Mouse (Mus musculus) liver, embryonic 14.5 days (tissue): ENCODE results near the gene Tom1l2. TPM values are rescaled to one million over a fixed set of nuclear protein-coding genes. Genes with fewer than 3 reads are reported as not detected.
A peak's percentile ranks its signal among the peaks of the same experiment; 100 is the strongest.

Source experiments
- ATAC-seq: fragments of 200-750 bp; cut with Nextera tagmentation; 2 replicates; pipeline ENCODE4 v1.8.0; 2017; ENCODE audit warnings: moderate number of reproducible peaks, mild to moderate bottlenecking, moderate library complexity; ENCODE audit not compliant: insufficient read depth
- DNase-seq, 3 experiments: peaks; one replicate each; pipeline ENCODE4 v3.0.0-alpha.2; 2012 to 2013; ENCODE audit warnings: low read depth in 3 of 3, low spot score in 3 of 3
- H3K27ac ChIP-seq: fragments of 300-500 bp; sonication (generic); 2 replicates; pipeline ENCODE4 v1.5.1; 2014; ENCODE audit warnings: moderate library complexity, mild to moderate bottlenecking, control low read depth, inconsistent platforms
- H3K27me3 ChIP-seq: fragments of 300-500 bp; sonication (generic); 2 replicates; pipeline ENCODE4 v1.6.1; 2014; ENCODE audit warnings: mild to moderate bottlenecking, low read length, moderate library complexity; ENCODE audit not compliant: control insufficient read depth, insufficient read depth
- H3K36me3 ChIP-seq: fragments of 300-500 bp; sonication (generic); replicated peaks from 2 replicates; pipeline ENCODE4 v1.6.1; 2014; ENCODE audit warnings: low read depth; ENCODE audit not compliant: control insufficient read depth, insufficient read depth
- H3K4me1 ChIP-seq, 2 experiments: fragments of 200-500 bp in 1 of 2; fragments of 300-500 bp in 1 of 2; sonication (generic) in 1 of 2; replicated peaks; 2 replicates each; pipeline ENCODE4 v1.6.1; 2012 to 2014; ENCODE audit warnings: antibody characterized with exemption in 1 of 2, inconsistent platforms in 1 of 2, low read length in 1 of 2; ENCODE audit not compliant: control insufficient read depth in 2 of 2, insufficient read depth in 2 of 2
- H3K4me2 ChIP-seq: fragments of 300-500 bp; sonication (generic); 2 replicates; pipeline ENCODE4 v1.6.1; 2014; ENCODE audit warnings: low read depth, mild to moderate bottlenecking, control low read depth, moderate library complexity
- H3K4me3 ChIP-seq, 2 experiments: fragments of 200-500 bp in 1 of 2; fragments of 300-500 bp in 1 of 2; sonication (generic) in 1 of 2; 2 replicates each; pipeline ENCODE4 v1.5.1; 2012 to 2014; ENCODE audit warnings: low read depth in 2 of 2, low read length in 2 of 2, mild to moderate bottlenecking in 2 of 2, control low read depth in 1 of 2, inconsistent platforms in 1 of 2, moderate library complexity in 1 of 2; ENCODE audit not compliant: insufficient read depth in 1 of 2
- H3K9ac ChIP-seq: fragments of 300-500 bp; sonication (generic); replicated peaks from 2 replicates; pipeline ENCODE4 v1.6.1; 2014; ENCODE audit warnings: mild to moderate bottlenecking, control low read depth, moderate library complexity
- H3K9me3 ChIP-seq: fragments of 300-500 bp; sonication (generic); 2 replicates; pipeline ENCODE4 v1.6.1; 2016; ENCODE audit warnings: low read length, mixed read lengths; ENCODE audit not compliant: control insufficient read depth
- CTCF ChIP-seq: IDR thresholded peaks from 2 replicates; pipeline ENCODE4 v1.5.1; 2016; ENCODE audit warnings: antibody characterized with exemption, low read depth, control low read depth
- EP300 ChIP-seq: IDR thresholded peaks from 2 replicates; pipeline ENCODE4 v1.6.1; 2016; ENCODE audit warnings: antibody characterized with exemption, low read depth
- WGBS: fragments of 180-500 bp; shearing (Covaris S2); extraction: QIAGEN DNeasy Blood & Tissue Kit; methylation state at CpG from one replicate; pipeline ENCODE4 v1.1.7; 2014; ENCODE audit not compliant: insufficient replicate concordance; 5-methylcytosine and 5-hydroxymethylcytosine counted together
- polyA plus RNA-seq, 2 experiments: library from polyadenylated mRNA; depleted of rRNA in 1 of 2; stranded (reverse) in 1 of 2; unstranded in 1 of 2; fragments of >200 nt; fragmentation: Nextera tagmentation in 1 of 2; extraction: Ambion mirVana in 1 of 2; gene quantifications; 2 replicates each; pipeline versions ENCODE4 v1.2.1 to v1.2.3; 2012 to 2014

The Tom1l2 gene
- polyA plus RNA-seq, 2 experiments = 2.4 to 4.9 TPM

GRCm38 (mm10) chr11:60206207-60206606, 146.5 kb downstream of the Tom1l2 start:
- Histone ChIP-seq H3K4me2 (no peak overlapping the region), H3K27me3 (no peaks in the 10 kb centered on the region), H3K4me3 (no peak overlapping the region), H3K9ac (no peak overlapping the region), H3K4me1 (peaks cover 18 to 26% of the 10 kb centered on the region in 2 experiments), H3K9me3 (no peaks in the 10 kb centered on the region), H3K36me3 (peaks cover 50% of the 10 kb centered on the region), H3K27ac (no peak overlapping the region)
- no peak for DNase-seq
- no peak for ATAC-seq
- TF ChIP-seq CTCF (no peak), EP300 (no peak)
- WGBS = 73% methylated on average over 5 of the region's 5 CpGs

DNA sequence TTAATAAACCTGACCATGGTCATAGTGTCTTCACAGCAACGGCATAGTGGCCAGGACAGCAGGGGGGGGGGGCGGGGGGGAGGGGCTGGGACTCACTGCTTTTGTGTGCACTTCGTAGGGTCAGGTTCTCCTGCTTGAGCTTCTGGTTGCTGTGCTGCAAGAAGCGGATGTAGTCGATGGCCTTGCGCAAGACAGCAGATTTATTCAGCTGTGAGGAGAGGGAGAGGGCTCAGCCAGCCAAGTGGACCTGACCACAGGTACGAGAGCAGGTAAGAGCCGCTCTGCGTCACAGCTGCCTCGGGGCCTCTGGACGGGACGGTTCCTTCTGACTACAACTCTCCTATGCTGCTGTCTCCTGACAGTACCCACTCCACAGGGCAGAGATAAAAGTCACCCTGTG, 147.7 kb downstream of the Tom1l2 start:
- H3K27ac ChIP-seq = no peak overlapping the region
- WGBS = 78% methylated on average over 11 of the region's 12 CpGs
- ATAC-seq = no peak

DNA sequence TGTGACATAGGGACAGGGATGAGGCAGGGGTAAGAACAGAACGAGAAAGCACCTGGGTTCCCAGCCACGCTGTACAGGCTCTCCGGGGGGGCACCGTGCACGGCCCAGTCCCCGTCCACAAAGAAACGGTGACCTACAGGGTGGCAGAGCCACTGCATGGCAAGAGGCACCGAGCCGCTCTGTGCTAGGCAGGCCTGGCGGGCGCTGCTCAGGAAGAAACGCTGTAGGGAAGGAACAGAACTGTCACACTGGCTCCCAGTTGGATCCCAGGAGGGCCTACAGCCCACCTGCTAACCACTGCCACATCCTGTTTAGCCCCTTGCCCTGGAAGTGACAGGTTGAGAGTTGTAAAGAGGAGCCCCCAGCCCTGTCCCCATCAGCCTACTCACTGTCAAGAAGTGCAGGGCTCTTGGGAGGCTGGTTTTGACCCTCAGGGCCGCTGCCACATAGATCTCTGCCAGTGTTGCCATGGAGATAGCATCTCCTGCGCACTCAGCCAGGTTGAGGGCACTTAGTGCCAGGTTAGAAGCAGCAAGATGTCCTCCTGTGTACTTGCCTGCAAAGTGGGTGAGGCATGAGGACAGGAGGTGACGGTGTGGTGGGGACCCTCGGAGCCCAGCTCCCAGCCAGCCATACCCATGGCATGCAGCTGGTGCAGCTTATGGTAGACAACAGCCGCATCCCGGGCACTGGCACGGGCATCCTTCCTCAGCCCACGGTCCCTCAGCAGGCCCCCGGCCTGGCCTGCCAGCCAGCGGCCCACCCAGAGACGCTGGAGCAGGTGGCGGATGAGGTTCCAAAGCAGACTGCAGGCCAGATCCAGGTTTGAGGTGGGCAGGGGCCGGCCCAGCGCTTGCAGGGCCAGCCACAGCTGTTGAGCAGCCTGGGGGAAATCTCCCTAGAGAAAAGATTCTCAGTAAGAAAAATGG, 149.7 kb downstream of the Tom1l2 start:
- H3K4me1 ChIP-seq = no peaks in the 10 kb centered on the region; a peak in 2 of 4 replicates

More for the DNA sequence above, 147.7 kb downstream of the Tom1l2 start:
- H3K4me2 ChIP-seq = no peak overlapping the region
- DNase-seq = no peak
- peaks cover 11 to 19% of the 10 kb centered on the region in 2 experiments; a peak in 3 of 4 replicates for H3K4me1 ChIP-seq
- H3K27me3 ChIP-seq = no peaks in the 10 kb centered on the region
- no peaks in the 10 kb centered on the region for H3K9me3 ChIP-seq
- H3K4me3 ChIP-seq = no peak overlapping the region
- no peak for TF ChIP-seq EP300
- no peak for TF ChIP-seq CTCF
- H3K36me3 ChIP-seq = peaks cover 59% of the 10 kb centered on the region
- H3K9ac ChIP-seq = no peak overlapping the region

DNA sequence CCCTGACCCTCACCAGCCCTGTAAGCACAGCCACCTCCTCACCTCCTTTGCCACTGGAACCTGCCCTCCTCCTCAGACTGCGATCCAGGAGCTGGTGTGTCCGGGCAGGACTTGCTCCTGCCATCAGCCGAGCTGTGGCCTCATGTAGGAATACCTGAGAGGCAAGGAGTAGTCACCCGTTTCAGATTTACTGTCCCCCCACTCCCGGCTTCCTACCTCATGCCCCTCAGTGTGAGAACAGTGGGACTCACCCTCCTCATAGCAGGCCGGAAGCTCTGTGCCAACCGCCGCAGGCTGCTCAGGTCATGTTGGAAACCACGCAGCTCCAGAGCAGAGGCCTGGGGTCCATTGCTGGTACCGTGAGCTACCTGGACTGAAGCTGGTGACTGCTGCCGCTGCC, 152.3 kb downstream of the Tom1l2 start:
- Histone ChIP-seq H3K9me3 (no peaks in the 10 kb centered on the region), H3K4me3 (no peak overlapping the region), H3K36me3 (peaks cover 53% of the 10 kb centered on the region), H3K27me3 (no peaks in the 10 kb centered on the region), H3K9ac (no peak overlapping the region), H3K4me2 (no peak overlapping the region), H3K4me1 (no peaks in the 10 kb centered on the region), H3K27ac (no peak overlapping the region)
- 78% methylated on average over 11 of the region's 11 CpGs for WGBS
- no peak for ATAC-seq
- DNase-seq = no peak
- no peak for TF ChIP-seq EP300
- TF ChIP-seq CTCF = no peak

More for the DNA sequence above, 149.7 kb downstream of the Tom1l2 start:
- Histone ChIP-seq H3K9me3 (no peaks in the 10 kb centered on the region), H3K36me3 (peaks cover 71% of the 10 kb centered on the region), H3K27me3 (no peaks in the 10 kb centered on the region), H3K27ac (no peak overlapping the region), H3K4me3 (no peak overlapping the region), H3K9ac (no peak overlapping the region), H3K4me2 (no peak overlapping the region)
- no peak for TF ChIP-seq EP300
- TF ChIP-seq CTCF = no peak
- no peak for ATAC-seq
- WGBS = 86% methylated on average over 26 of the region's 26 CpGs
- DNase-seq = no peak

DNA sequence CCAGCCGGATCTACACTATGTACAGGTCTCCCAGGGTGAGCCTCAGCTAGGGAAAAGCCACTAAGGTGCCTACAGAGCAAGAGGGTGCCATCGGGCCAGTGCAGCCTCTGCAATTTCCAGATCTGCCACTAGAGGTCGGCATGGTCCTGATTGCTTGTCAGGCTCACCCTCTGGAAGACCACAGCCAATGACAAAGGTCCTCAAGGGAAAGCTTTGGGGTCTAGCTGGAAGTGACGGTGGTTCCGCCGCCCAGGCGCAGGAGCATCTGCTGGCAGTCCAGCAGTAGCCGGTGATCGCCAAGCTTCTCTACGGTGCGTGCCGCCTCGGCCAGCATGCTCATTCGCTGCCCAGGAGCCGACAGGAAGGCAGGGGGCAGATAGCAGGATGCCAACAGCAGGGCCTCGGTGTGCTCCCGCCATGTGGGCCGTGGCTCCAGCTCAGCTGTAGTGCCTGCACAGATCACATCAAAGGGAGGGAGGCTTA, 153.0 kb downstream of the Tom1l2 start:
- 25% methylated on average over 18 of the region's 18 CpGs for WGBS
- Histone ChIP-seq H3K4me2 (no peak overlapping the region), H3K9me3 (no peaks in the 10 kb centered on the region), H3K36me3 (peaks cover 49% of the 10 kb centered on the region), H3K4me3 (no peak overlapping the region), H3K4me1 (no peaks in the 10 kb centered on the region), H3K27ac (no peak overlapping the region), H3K27me3 (no peaks in the 10 kb centered on the region), H3K9ac (no peak overlapping the region)
- DNase-seq (peak; percentile 67 to 73 (median 70)), ATAC-seq (peak; percentile 72)
- TF ChIP-seq CTCF (peak; percentile 99), EP300 (no peak)
